Mouse (Mus musculus) left cerebral cortex, postnatal 10 days (tissue): ENCODE data around the gene Chd4. TPM values are rescaled to one million over a fixed set of nuclear protein-coding genes. Genes with fewer than 3 reads are reported as not detected.

ENCODE experiments used
- DNase-seq, 2 experiments: peaks; one replicate each; pipeline ENCODE4 v3.0.0; 2021 to 2022; ENCODE audit warnings: low spot score in 2 of 2, mixed read lengths in 1 of 2; ENCODE audit errors: extremely low spot score in 1 of 2
- intact Hi-C: fragments of 180-260 bp; cut with DNase I; formaldehyde crosslinking; loops from one replicate; pipeline ENCODE4 v1.15.1; 2025
- total RNA-seq, 2 experiments: library from RNA; stranded (reverse); gene quantifications; 2 replicates each; pipeline ENCODE4 v1.2.3; 2021

Chd4 gene
- total RNA-seq, 2 experiments from 2014 or later = 147 to 157 TPM

GRCm38 (mm10) chr6:125128724-125129123, 32.9 kb downstream of the Chd4 start:
- DNase-seq = no peak
- intact Hi-C loops = no loop called here

GRCm38 (mm10) chr6:125129710-125130402, 34.1 kb downstream of the Chd4 start:
- intact Hi-C loops = no loop called here
- DNase-seq = no peak

GRCm38 (mm10) chr6:125131302-125132156, 35.7 kb downstream of the Chd4 start, which contains the start of gene Nop2:
Gene Nop2 (plus strand): TSS chr6:125131909.
- DNase-seq = peak; percentile 80 to 93
- intact Hi-C loops = no loop called here

- no peak for DNase-seq
- intact Hi-C loops = no loop called here
Measured at GRCm38 (mm10) chr6:125132470-125132869, 36.7 kb downstream of the Chd4 start.

- intact Hi-C loops = no loop called here
- peak in 1 of 2 experiments; percentile 73 for DNase-seq
Measured at GRCm38 (mm10) chr6:125137002-125137671, 41.4 kb downstream of the Chd4 start.

GRCm38 (mm10) chr6:125139747-125140146, 44.0 kb downstream of the Chd4 start:
- intact Hi-C loops = no loop called here
- peak in 1 of 2 experiments; percentile 17 for DNase-seq

GRCm38 (mm10) chr6:125142436-125142835, 46.7 kb downstream of the Chd4 start:
- intact Hi-C loops = no loop called here
- DNase-seq = no peak

GRCm38 (mm10) chr6:125143128-125143527, 47.3 kb downstream of the Chd4 start:
- no peak for DNase-seq
- intact Hi-C loops = no loop called here

- DNase-seq = no peak
- intact Hi-C loops = no loop called here
Measured at GRCm38 (mm10) chr6:125143904-125144303, 48.1 kb downstream of the Chd4 start.

- DNase-seq = peak; percentile 94 to 95
- intact Hi-C loops = loop anchor here (5.0 kb wide), 1 partner anchor 127 kb away; no protein-coding TSS in a partner anchor
Measured at GRCm38 (mm10) chr6:125145001-125145400, 49.2 kb downstream of the Chd4 start, which contains the start of gene Iffo1. Gene Iffo1 (plus strand): TSS chr6:125145241.

- DNase-seq = peak in 1 of 2 experiments; percentile 55
- intact Hi-C loops = loop anchor here (5.0 kb wide), 1 partner anchor 127 kb away; no protein-coding TSS in a partner anchor
Measured at GRCm38 (mm10) chr6:125145479-125145951, 49.7 kb downstream of the Chd4 start.

- intact Hi-C loops = loop anchor here (5.0 kb wide), 1 partner anchor 126 kb away; no protein-coding TSS in a partner anchor
Measured at GRCm38 (mm10) chr6:125146148-125146547, 50.4 kb downstream of the Chd4 start.

GRCm38 (mm10) chr6:125146797-125147196, 51.0 kb downstream of the Chd4 start:
- intact Hi-C loops = loop anchor here (5.0 kb wide), 1 partner anchor 126 kb away; no protein-coding TSS in a partner anchor
- peak in 1 of 2 experiments; percentile 68 for DNase-seq

More at GRCm38 (mm10) chr6:125146148-125146547, 50.4 kb downstream of the Chd4 start:
- no peak for DNase-seq

GRCm38 (mm10) chr6:125147329-125147728, 51.5 kb downstream of the Chd4 start:
- intact Hi-C loops = loop anchor here (5.0 kb wide), 1 partner anchor 125 kb away; no protein-coding TSS in a partner anchor
- DNase-seq = peak in 1 of 2 experiments; percentile 58

- peak in 1 of 2 experiments; percentile 63 for DNase-seq
- intact Hi-C loops = loop anchor here (5.0 kb wide), 1 partner anchor 124 kb away; no protein-coding TSS in a partner anchor
Measured at GRCm38 (mm10) chr6:125148251-125148925, 52.6 kb downstream of the Chd4 start.

GRCm38 (mm10) chr6:125148926-125149568, 53.3 kb downstream of the Chd4 start:
- DNase-seq = peak in 1 of 2 experiments; percentile 82
- intact Hi-C loops = loop anchor here (5.0 kb wide), 1 partner anchor 123 kb away; no protein-coding TSS in a partner anchor

GRCm38 (mm10) chr6:125149569-125149950, 53.8 kb downstream of the Chd4 start:
- intact Hi-C loops = loop anchor here (5.0 kb wide), 1 partner anchor 123 kb away; no protein-coding TSS in a partner anchor
- no peak for DNase-seq
